Mouse (Mus musculus): ENCODE measurements around the gene Gngt2. TPM values are rescaled to one million over a fixed set of nuclear protein-coding genes. Genes with fewer than 3 reads are reported as not detected.

Gene Gngt2
- total and polyA plus RNA-seq, 3 experiments = 10.2 to 24.4 (median 19.0) TPM

- 36% methylated on average over 6 of the region's 6 CpGs for WGBS
- H3K27ac ChIP-seq = peak overlapping the region; percentile 75
Measured at GRCm38 (mm10) chr11:95826317-95827167, 10.5 kb upstream of the Gngt2 start.

GRCm38 (mm10) chr11:95827168-95827447, 9.9 kb upstream of the Gngt2 start:
- Histone ChIP-seq H3K79me2 (replicated peaks; ENCODE audit: control insufficient read depth, insufficient read depth, low read length) (no peaks in the 10 kb centered on the region), H3K27ac (peak overlapping the region; percentile 75), H3K27me3 (ENCODE audit: control insufficient read depth, insufficient read depth, low read length) (no peaks in the 10 kb centered on the region), H3K9ac (ENCODE audit: low read depth, low read length) (peak overlapping the region; percentile 3; the same call in 1 of the 2 replicates), H3K36me3 (ENCODE audit: control insufficient read depth, insufficient read depth, low read length) (no peaks in the 10 kb centered on the region), H3K4me3 (no peak overlapping the region), H3K4me1 (ENCODE audit: control insufficient read depth, insufficient read depth, low read length) (peaks cover 16% of the 10 kb centered on the region)
- no peak for DNase-seq
- WGBS = 16% methylated on average over 3 of the region's 3 CpGs
- intact Hi-C loops (cut with DNase I) = loop anchor here (1.0 kb wide), 1 partner anchor 26 kb away; no protein-coding TSS in a partner anchor
- no peak for TF ChIP-seq EP300 (IDR thresholded peaks at IDR 0.05; ENCODE audit: insufficient read depth, low read depth, low read length)
- TF ChIP-seq CTCF (IDR thresholded peaks at IDR 0.05) = no peak
- TF ChIP-seq POLR2A (IDR thresholded peaks at IDR 0.05; ENCODE audit: insufficient read depth, low read depth, low read length) = no peak

More at GRCm38 (mm10) chr11:95826317-95827167, 10.5 kb upstream of the Gngt2 start:
- TF ChIP-seq CTCF (IDR thresholded peaks at IDR 0.05) = no peak
- intact Hi-C loops (cut with DNase I) = loop anchor here (1.0 kb wide), 1 partner anchor 27 kb away; no protein-coding TSS in a partner anchor
- DNase-seq = no peak
- Histone ChIP-seq H3K79me2 (replicated peaks; ENCODE audit: control insufficient read depth, insufficient read depth, low read length) (no peaks in the 10 kb centered on the region), H3K9ac (ENCODE audit: low read depth, low read length) (peak overlapping the region; percentile 3; the same call in 1 of the 2 replicates), H3K27me3 (ENCODE audit: control insufficient read depth, insufficient read depth, low read length) (no peaks in the 10 kb centered on the region), H3K4me3 (no peak overlapping the region), H3K4me1 (ENCODE audit: control insufficient read depth, insufficient read depth, low read length) (peaks cover 16% of the 10 kb centered on the region), H3K36me3 (ENCODE audit: control insufficient read depth, insufficient read depth, low read length) (no peaks in the 10 kb centered on the region)

GRCm38 (mm10) chr11:95827464-95828085, 9.4 kb upstream of the Gngt2 start:
- Histone ChIP-seq H3K36me3 (ENCODE audit: control insufficient read depth, insufficient read depth, low read length) (no peaks in the 10 kb centered on the region), H3K27me3 (ENCODE audit: control insufficient read depth, insufficient read depth, low read length) (no peaks in the 10 kb centered on the region), H3K9ac (ENCODE audit: low read depth, low read length) (no peak overlapping the region; the same call in 1 of the 2 replicates), H3K79me2 (replicated peaks; ENCODE audit: control insufficient read depth, insufficient read depth, low read length) (no peaks in the 10 kb centered on the region), H3K4me3 (no peak overlapping the region), H3K27ac (peak overlapping the region; percentile 75), H3K4me1 (ENCODE audit: control insufficient read depth, insufficient read depth, low read length) (peaks cover 16% of the 10 kb centered on the region)
- peak; percentile 68 to 76 for DNase-seq
- intact Hi-C loops (cut with DNase I) = loop anchor here (1.0 to 2.0 kb wide), 2 partner anchors 26 to 57 kb away; no protein-coding TSS in a partner anchor
- TF ChIP-seq CTCF (IDR thresholded peaks at IDR 0.05) (peak; percentile 92; the same call in 1 of the 2 replicates), EP300 (IDR thresholded peaks at IDR 0.05; ENCODE audit: insufficient read depth, low read depth, low read length) (peak; percentile 84), POLR2A (IDR thresholded peaks at IDR 0.05; ENCODE audit: insufficient read depth, low read depth, low read length) (no peak)
- WGBS = 8% methylated on average over 3 of the region's 3 CpGs

- H3K27ac ChIP-seq = peak overlapping the region; percentile 45
- intact Hi-C loops (cut with DNase I) = loop anchor here (2.0 kb wide), 1 partner anchor 58 kb away; no protein-coding TSS in a partner anchor
- no peaks in the 10 kb centered on the region for H3K27me3 ChIP-seq (ENCODE audit: control insufficient read depth, insufficient read depth, low read length)
- no peaks in the 10 kb centered on the region for H3K36me3 ChIP-seq (ENCODE audit: control insufficient read depth, insufficient read depth, low read length)
- no peak overlapping the region for H3K4me3 ChIP-seq
- 61% methylated on average over 11 of the region's 11 CpGs for WGBS
- peaks cover 16% of the 10 kb centered on the region for H3K4me1 ChIP-seq (ENCODE audit: control insufficient read depth, insufficient read depth, low read length)
- no peaks in the 10 kb centered on the region for H3K79me2 ChIP-seq (replicated peaks; ENCODE audit: control insufficient read depth, insufficient read depth, low read length)
- no peak for TF ChIP-seq EP300 (IDR thresholded peaks at IDR 0.05; ENCODE audit: insufficient read depth, low read depth, low read length)
- TF ChIP-seq POLR2A (IDR thresholded peaks at IDR 0.05; ENCODE audit: insufficient read depth, low read depth, low read length) = 0 out of 2 replicates have a peak, but pooled peaks have one; percentile 34
- TF ChIP-seq CTCF (IDR thresholded peaks at IDR 0.05) = no peak
- H3K9ac ChIP-seq (ENCODE audit: low read depth, low read length) = no peak overlapping the region
- DNase-seq = no peak
Measured at GRCm38 (mm10) chr11:95828181-95828964, 8.6 kb upstream of the Gngt2 start.

GRCm38 (mm10) chr11:95829526-95830050, 7.4 kb upstream of the Gngt2 start:
- no peaks in the 10 kb centered on the region for H3K27me3 ChIP-seq (ENCODE audit: control insufficient read depth, insufficient read depth, low read length)
- TF ChIP-seq POLR2A (IDR thresholded peaks at IDR 0.05; ENCODE audit: insufficient read depth, low read depth, low read length) = no peak
- TF ChIP-seq EP300 (IDR thresholded peaks at IDR 0.05; ENCODE audit: insufficient read depth, low read depth, low read length) = no peak
- no peak for TF ChIP-seq CTCF (IDR thresholded peaks at IDR 0.05)
- DNase-seq = no peak
- peaks cover 20% of the 10 kb centered on the region for H3K4me1 ChIP-seq (ENCODE audit: control insufficient read depth, insufficient read depth, low read length)
- no peaks in the 10 kb centered on the region for H3K36me3 ChIP-seq (ENCODE audit: control insufficient read depth, insufficient read depth, low read length)
- intact Hi-C loops (cut with DNase I) = loop anchor here (2.0 kb wide), 1 partner anchor 59 kb away; no protein-coding TSS in a partner anchor
- 57% methylated on average over 4 of the region's 4 CpGs for WGBS
- no peak overlapping the region for H3K4me3 ChIP-seq
- H3K27ac ChIP-seq = no peak overlapping the region
- no peak overlapping the region for H3K9ac ChIP-seq (ENCODE audit: low read depth, low read length)
- no peaks in the 10 kb centered on the region for H3K79me2 ChIP-seq (replicated peaks; ENCODE audit: control insufficient read depth, insufficient read depth, low read length)
